Mouse (Mus musculus): ENCODE data around the gene Il1rl1.

Il1rl1 gene

GRCm38 (mm10) chr1:40439504-40439903 is 10.1 kb downstream of the Il1rl1 start:
- no peak for DNase-seq

- no peak for DNase-seq
These were observed 15.4 kb downstream of the Il1rl1 start for GRCm38 (mm10) chr1:40444800-40445199.

- peak; percentile 36 to 43 for DNase-seq
These were observed 36.4 kb downstream of the Il1rl1 start, which contains the start of gene Il18r1 for GRCm38 (mm10) chr1:40465477-40466430. Gene Il18r1, plus strand, starts transcription at chr1:40465552.

- no peak for DNase-seq
These were observed 37.9 kb downstream of the Il1rl1 start for GRCm38 (mm10) chr1:40467306-40467705.

- no peak for DNase-seq
These were observed 39.4 kb downstream of the Il1rl1 start for GRCm38 (mm10) chr1:40468805-40469204.

GRCm38 (mm10) chr1:40469900-40470299 is 40.5 kb downstream of the Il1rl1 start:
- DNase-seq: no peak

- no peak for DNase-seq
These were observed 43.0 kb downstream of the Il1rl1 start for GRCm38 (mm10) chr1:40472401-40472800.

GRCm38 (mm10) chr1:40473640-40474039 is 44.3 kb downstream of the Il1rl1 start:
- no peak for DNase-seq

GRCm38 (mm10) chr1:40474336-40474735 is 45.0 kb downstream of the Il1rl1 start:
- no peak for DNase-seq

- DNase-seq: no peak
These were observed 46.3 kb downstream of the Il1rl1 start for GRCm38 (mm10) chr1:40475697-40476096.

- DNase-seq: no peak
These were observed 47.4 kb downstream of the Il1rl1 start for GRCm38 (mm10) chr1:40476756-40477155.

GRCm38 (mm10) chr1:40479505-40479923 is 50.1 kb downstream of the Il1rl1 start:
- DNase-seq: no peak

GRCm38 (mm10) chr1:40494594-40494993 is 65.2 kb downstream of the Il1rl1 start:
- DNase-seq: no peak

GRCm38 (mm10) chr1:40499708-40500107 is 70.3 kb downstream of the Il1rl1 start:
- DNase-seq: no peak

GRCm38 (mm10) chr1:40501126-40501525 is 71.8 kb downstream of the Il1rl1 start:
- DNase-seq: no peak

- DNase-seq: no peak
These were observed 72.4 kb downstream of the Il1rl1 start for GRCm38 (mm10) chr1:40501546-40502398.

- no peak for DNase-seq
These were observed 75.2 kb downstream of the Il1rl1 start for GRCm38 (mm10) chr1:40504548-40504947.
